Mouse (Mus musculus) forebrain, embryonic 16.5 days (tissue): ENCODE results near the gene Slc29a3. TPM values are rescaled to one million over a fixed set of nuclear protein-coding genes. Genes with fewer than 3 reads are reported as not detected.

ENCODE experiments used
- ATAC-seq: fragments of 200-750 bp; cut with Nextera tagmentation; 2 replicates; pipeline ENCODE4 v1.8.0; 2017; ENCODE audit warnings: mild to moderate bottlenecking, moderate library complexity
- H3K27ac ChIP-seq: fragments of 300-500 bp; sonication (generic); 2 replicates; pipeline ENCODE4 v1.5.1; 2014; ENCODE audit warnings: low read length, control low read depth
- H3K27me3 ChIP-seq: fragments of 300-500 bp; sonication (generic); replicated peaks from 2 replicates; pipeline ENCODE4 v1.6.1; 2014; ENCODE audit warnings: low read length; ENCODE audit not compliant: control insufficient read depth, insufficient read depth
- H3K36me3 ChIP-seq: fragments of 300-500 bp; sonication (generic); 2 replicates; pipeline ENCODE4 v1.6.1; 2014; ENCODE audit not compliant: control insufficient read depth, insufficient read depth
- H3K4me1 ChIP-seq: fragments of 300-500 bp; sonication (generic); replicated peaks from 2 replicates; pipeline ENCODE4 v1.6.1; 2014; ENCODE audit warnings: low read length; ENCODE audit not compliant: control insufficient read depth, insufficient read depth
- H3K4me2 ChIP-seq: fragments of 300-500 bp; sonication (generic); 2 replicates; pipeline ENCODE4 v1.6.1; 2014; ENCODE audit warnings: mild to moderate bottlenecking, low read length, control low read depth
- H3K4me3 ChIP-seq: fragments of 300-500 bp; sonication (generic); replicated peaks from 2 replicates; pipeline ENCODE4 v1.5.1; 2014; ENCODE audit warnings: mild to moderate bottlenecking, low read length, control low read depth
- H3K9ac ChIP-seq: fragments of 300-500 bp; sonication (generic); replicated peaks from 2 replicates; pipeline ENCODE4 v1.6.1; 2014; ENCODE audit warnings: low read depth, low read length, control low read depth
- H3K9me3 ChIP-seq: fragments of 300-500 bp; sonication (generic); 2 replicates; pipeline ENCODE4 v1.6.1; 2016; ENCODE audit warnings: low read length; ENCODE audit not compliant: control insufficient read depth
- WGBS: fragments of 180-500 bp; shearing (Covaris S2); extraction: QIAGEN DNeasy Blood & Tissue Kit; methylation state at CpG from one replicate; pipeline ENCODE4 v1.1.7; 2014; 5-methylcytosine and 5-hydroxymethylcytosine counted together
- polyA plus RNA-seq: library from polyadenylated mRNA; unstranded; fragments of >200 nt; fragmentation: Nextera tagmentation; extraction: Ambion mirVana; gene quantifications from 2 replicates; pipeline ENCODE4 v1.2.1, GENCODE M21; 2015

Gene Slc29a3
- polyA plus RNA-seq, 1 experiment from 2014 or later, result 13.0 TPM

- no peak overlapping the region for H3K4me3 ChIP-seq
- 80% methylated on average over 11 of the region's 11 CpGs for WGBS
Observed at GRCm38 (mm10) chr10:60737169-60737728, 15.3 kb downstream of the Slc29a3 start.

GRCm38 (mm10) chr10:60735737-60736136 is 16.9 kb downstream of the Slc29a3 start:
- Histone ChIP-seq H3K4me3 (no peak overlapping the region), H3K27me3 (no peaks in the 10 kb centered on the region), H3K9ac (no peak overlapping the region), H3K4me1 (peaks cover 7% of the 10 kb centered on the region), H3K27ac (no peak overlapping the region), H3K9me3 (no peaks in the 10 kb centered on the region), H3K4me2 (no peak overlapping the region), H3K36me3 (peaks cover 3% of the 10 kb centered on the region; the same call in 1 of the 2 replicates)
- 93% methylated on average over 1 of the region's 1 CpGs for WGBS
- no peak for ATAC-seq

More at GRCm38 (mm10) chr10:60737169-60737728, 15.3 kb downstream of the Slc29a3 start:
- Histone ChIP-seq H3K36me3 (peaks cover 3% of the 10 kb centered on the region; the same call in 1 of the 2 replicates), H3K9ac (no peak overlapping the region), H3K27ac (no peak overlapping the region), H3K9me3 (no peaks in the 10 kb centered on the region), H3K4me2 (no peak overlapping the region), H3K27me3 (no peaks in the 10 kb centered on the region), H3K4me1 (peaks cover 1% of the 10 kb centered on the region)
- no peak for ATAC-seq

- Histone ChIP-seq H3K4me2 (no peak overlapping the region), H3K36me3 (peaks cover 3% of the 10 kb centered on the region; the same call in 1 of the 2 replicates), H3K27me3 (no peaks in the 10 kb centered on the region), H3K9ac (no peak overlapping the region), H3K4me3 (no peak overlapping the region), H3K9me3 (no peaks in the 10 kb centered on the region), H3K27ac (no peak overlapping the region), H3K4me1 (peaks cover 7% of the 10 kb centered on the region)
- 87% methylated on average over 8 of the region's 8 CpGs for WGBS
- ATAC-seq, result no peak
Observed at GRCm38 (mm10) chr10:60733471-60733870, 19.1 kb downstream of the Slc29a3 start.

GRCm38 (mm10) chr10:60732397-60732861 is 20.2 kb downstream of the Slc29a3 start:
- Histone ChIP-seq H3K4me2 (no peak overlapping the region), H3K4me3 (no peak overlapping the region), H3K27me3 (no peaks in the 10 kb centered on the region), H3K27ac (peak overlapping the region; percentile 26; the same call in 1 of the 2 replicates), H3K9ac (peak overlapping the region; percentile 36; the same call in 1 of the 2 replicates), H3K4me1 (peaks cover 13% of the 10 kb centered on the region), H3K9me3 (no peaks in the 10 kb centered on the region), H3K36me3 (peaks cover 3% of the 10 kb centered on the region; the same call in 1 of the 2 replicates)
- ATAC-seq, result no peak
- 29% methylated on average over 2 of the region's 2 CpGs for WGBS

- no peaks in the 10 kb centered on the region for H3K9me3 ChIP-seq
- no peak overlapping the region for H3K4me2 ChIP-seq
- H3K4me1 ChIP-seq, result peaks cover 16% of the 10 kb centered on the region
- 5% methylated on average over 5 of the region's 5 CpGs for WGBS
- H3K27me3 ChIP-seq, result no peaks in the 10 kb centered on the region
- no peak overlapping the region for H3K4me3 ChIP-seq
- peak overlapping the region; percentile 26; the same call in 1 of the 2 replicates for H3K27ac ChIP-seq
- ATAC-seq, result peak; percentile 48; the same call in 1 of the 2 replicates
- peak overlapping the region; percentile 36; the same call in 1 of the 2 replicates for H3K9ac ChIP-seq
- H3K36me3 ChIP-seq, result peaks cover 2% of the 10 kb centered on the region; the same call in 1 of the 2 replicates
Observed at GRCm38 (mm10) chr10:60731742-60732141, 20.9 kb downstream of the Slc29a3 start.

GRCm38 (mm10) chr10:60727301-60727700 is 25.3 kb downstream of the Slc29a3 start:
- Histone ChIP-seq H3K27ac (no peak overlapping the region), H3K9me3 (no peaks in the 10 kb centered on the region), H3K4me2 (no peak overlapping the region), H3K4me3 (no peak overlapping the region), H3K4me1 (peaks cover 16% of the 10 kb centered on the region), H3K36me3 (no peaks in the 10 kb centered on the region), H3K27me3 (no peaks in the 10 kb centered on the region), H3K9ac (no peak overlapping the region)
- no peak for ATAC-seq
- 37% methylated on average over 5 of the region's 5 CpGs for WGBS

- Histone ChIP-seq H3K27me3 (no peaks in the 10 kb centered on the region), H3K4me1 (peaks cover 12% of the 10 kb centered on the region), H3K36me3 (no peaks in the 10 kb centered on the region), H3K4me3 (no peak overlapping the region), H3K9me3 (no peaks in the 10 kb centered on the region), H3K4me2 (no peak overlapping the region), H3K27ac (no peak overlapping the region), H3K9ac (no peak overlapping the region)
- ATAC-seq, result no peak
- WGBS, result 88% methylated on average over 3 of the region's 3 CpGs
Observed at GRCm38 (mm10) chr10:60726896-60727295, 25.7 kb downstream of the Slc29a3 start.

GRCm38 (mm10) chr10:60724496-60724895 is 28.1 kb downstream of the Slc29a3 start:
- Histone ChIP-seq H3K4me3 (no peak overlapping the region), H3K27me3 (no peaks in the 10 kb centered on the region), H3K36me3 (no peaks in the 10 kb centered on the region), H3K9me3 (no peaks in the 10 kb centered on the region), H3K4me2 (no peak overlapping the region), H3K9ac (no peak overlapping the region), H3K27ac (no peak overlapping the region), H3K4me1 (peaks cover 19% of the 10 kb centered on the region)
- WGBS, result 79% methylated on average over 6 of the region's 6 CpGs
- ATAC-seq, result no peak

- Histone ChIP-seq H3K4me1 (peaks cover 19% of the 10 kb centered on the region), H3K27me3 (no peaks in the 10 kb centered on the region), H3K27ac (no peak overlapping the region), H3K9me3 (no peaks in the 10 kb centered on the region), H3K4me2 (no peak overlapping the region), H3K4me3 (no peak overlapping the region), H3K9ac (no peak overlapping the region), H3K36me3 (no peaks in the 10 kb centered on the region)
- WGBS, result 50% methylated on average over 1 of the region's 1 CpGs
- ATAC-seq, result no peak
Observed at GRCm38 (mm10) chr10:60723345-60723744, 29.2 kb downstream of the Slc29a3 start.
